Mouse (Mus musculus) gonadal fat pad, adult 2 months (tissue): ENCODE measurements at regions not wholly inside any gene's neighbourhood (a gene's known extent, or its start where the extent isn't known, plus 50 kb on each side); places are given as distances from the start of the nearest gene placed in this dataset.

Source experiments
- DNase-seq: peaks from one replicate; pipeline ENCODE4 v3.0.0-alpha.2; 2012; ENCODE audit warnings: low read depth

GRCm38 (mm10) chr5:106056631-106057030, 180.3 kb downstream of the Zfp326 start:
- no peak for DNase-seq

DNA sequence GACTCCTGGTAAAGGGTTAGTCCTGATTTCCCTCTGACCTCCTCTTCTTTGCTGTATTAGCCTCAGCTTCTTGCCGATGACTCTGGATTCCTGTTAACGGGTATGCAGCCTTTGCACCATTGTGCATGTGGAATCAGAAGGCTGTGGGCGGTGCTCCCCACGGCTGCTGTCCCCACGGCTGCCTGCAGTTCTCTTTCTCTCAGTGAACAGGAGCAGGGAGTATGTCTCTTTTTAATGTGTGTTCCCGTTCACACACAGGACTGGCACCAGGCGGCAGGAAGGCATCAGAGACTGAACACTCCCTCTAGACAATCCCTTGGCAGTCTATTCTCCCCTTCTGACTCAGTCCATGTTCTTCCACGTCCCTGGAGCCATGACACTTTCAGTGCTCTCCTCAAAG, 178.9 kb downstream of the Zfp326 start:
- no peak for DNase-seq

GRCm38 (mm10) chr5:106051026-106051425, 174.7 kb downstream of the Zfp326 start:
- DNase-seq = no peak

GRCm38 (mm10) chr5:106044878-106045585, 168.7 kb downstream of the Zfp326 start:
- DNase-seq = no peak

- DNase-seq = no peak
These were observed 162.0 kb downstream of the Zfp326 start for GRCm38 (mm10) chr5:106038321-106038720.

DNA sequence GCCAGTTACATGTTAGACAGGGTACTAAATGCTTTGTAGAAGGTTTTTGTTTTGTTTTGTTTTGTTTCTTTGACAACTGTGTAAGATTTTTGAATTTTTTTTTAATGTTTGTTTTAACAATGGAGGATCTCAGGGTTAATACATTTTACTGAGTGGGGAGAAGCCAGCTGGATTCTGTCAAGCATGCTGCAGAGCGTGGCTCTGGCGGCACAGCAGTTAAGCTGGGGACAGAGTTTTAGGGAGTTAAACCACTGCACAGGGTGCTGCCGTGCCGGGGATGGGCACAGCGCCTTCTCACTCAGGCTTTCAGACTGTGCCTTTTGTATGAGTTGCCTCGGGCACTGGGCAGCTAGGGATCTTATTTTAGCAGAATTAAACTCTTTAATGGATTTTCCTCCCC, 159.8 kb downstream of the Zfp326 start:
- no peak for DNase-seq

DNA sequence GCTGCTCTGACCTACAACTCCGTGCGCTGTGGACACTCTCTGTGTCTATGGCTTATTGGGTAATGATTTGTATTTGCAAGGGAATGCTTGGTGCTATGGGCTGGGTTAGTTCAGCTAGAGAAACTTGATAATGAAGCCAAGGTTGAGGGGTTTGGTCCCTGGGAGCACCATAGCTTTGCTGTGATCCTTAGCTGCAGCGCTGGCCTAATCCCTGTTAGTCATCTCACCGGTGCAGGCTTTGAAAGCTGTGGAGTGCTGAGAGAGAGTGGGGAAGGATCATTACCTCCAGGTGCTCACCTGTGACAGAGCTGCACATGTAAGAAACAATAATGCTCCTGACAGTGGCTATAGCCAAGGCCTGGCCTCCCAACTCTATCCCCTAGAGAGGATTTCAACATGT, 156.6 kb downstream of the Zfp326 start:
- no peak for DNase-seq

- no peak for DNase-seq
These were observed 150.5 kb downstream of the Zfp326 start for GRCm38 (mm10) chr5:106026861-106027260.

- DNase-seq = no peak
These were observed 128.0 kb downstream of the Zfp326 start for GRCm38 (mm10) chr5:106004292-106004917.

- no peak for DNase-seq
These were observed 127.2 kb downstream of the Zfp326 start for GRCm38 (mm10) chr5:106003321-106004291.

DNA sequence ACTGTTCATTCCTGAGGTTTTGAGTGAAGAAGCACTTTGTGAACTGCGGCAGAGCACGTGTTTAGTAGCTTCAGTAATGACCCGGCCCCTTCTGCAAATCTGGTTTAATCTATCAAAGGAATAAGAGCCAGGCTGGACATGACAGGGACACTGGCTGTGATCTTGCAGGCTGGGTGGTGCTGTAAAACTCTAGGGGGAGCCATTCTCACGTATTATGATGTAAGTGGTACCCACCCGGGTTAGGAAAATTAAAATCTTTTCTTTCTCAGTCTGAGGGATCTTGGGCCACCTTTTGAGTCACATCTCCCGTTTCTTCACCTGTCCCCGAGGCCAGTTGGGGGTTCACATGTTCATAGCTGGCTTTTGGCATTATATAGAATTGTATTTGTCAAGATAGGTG, 126.0 kb downstream of the Zfp326 start:
- no peak for DNase-seq

DNA sequence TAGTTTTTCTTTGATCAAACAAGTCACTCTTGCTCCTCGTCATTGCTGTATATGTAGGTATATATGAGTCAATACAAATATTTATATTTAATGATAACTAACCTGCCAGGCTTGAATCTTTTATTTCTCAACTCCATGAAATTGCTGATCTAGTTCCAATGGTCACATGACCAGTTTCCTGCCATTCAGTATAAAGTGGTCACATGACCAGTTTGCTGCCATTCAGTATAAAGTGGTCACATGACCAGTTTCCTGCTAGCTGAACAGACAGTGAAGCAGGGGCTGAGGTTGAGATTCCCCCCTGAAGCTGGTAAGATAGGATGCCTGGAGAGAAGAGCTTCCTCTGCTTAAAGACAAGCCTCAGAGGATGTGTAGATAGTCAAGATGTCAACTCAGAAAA, 117.9 kb downstream of the Zfp326 start:
- DNase-seq = no peak

DNA sequence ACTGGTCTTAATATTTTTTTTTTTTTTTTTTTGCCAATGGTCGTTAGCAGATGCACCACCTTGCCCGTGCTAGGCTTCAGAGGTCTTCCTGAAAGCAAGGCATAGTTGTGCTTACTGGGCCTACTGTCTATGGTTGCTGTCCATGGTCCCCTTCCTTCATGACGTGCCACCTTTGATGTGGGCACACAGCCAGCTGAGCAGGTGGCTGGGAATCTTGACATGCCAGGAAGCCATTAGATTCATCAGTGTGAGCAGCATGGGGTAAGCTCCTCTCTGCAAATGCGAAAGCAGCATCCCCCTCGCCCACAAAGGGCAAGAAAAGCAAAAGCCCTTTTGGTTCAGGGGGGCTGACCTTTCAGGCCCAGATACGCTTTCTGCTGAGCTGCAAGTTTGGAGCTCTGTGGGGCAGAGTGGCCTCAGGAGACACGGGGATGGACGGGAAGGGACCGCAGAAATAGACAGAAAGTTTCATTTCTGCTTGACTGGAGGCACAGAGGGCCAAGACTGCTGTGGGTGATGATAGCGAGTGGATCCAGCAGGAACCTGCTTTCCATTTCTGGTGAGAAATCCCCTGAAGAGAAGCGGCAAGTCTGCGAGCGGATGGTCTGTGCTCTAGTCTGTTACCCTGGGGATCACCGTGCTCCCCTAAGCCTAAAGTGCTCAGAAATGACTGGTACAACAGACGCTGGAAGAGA, 116.8 kb downstream of the Zfp326 start:
- DNase-seq = no peak

DNA sequence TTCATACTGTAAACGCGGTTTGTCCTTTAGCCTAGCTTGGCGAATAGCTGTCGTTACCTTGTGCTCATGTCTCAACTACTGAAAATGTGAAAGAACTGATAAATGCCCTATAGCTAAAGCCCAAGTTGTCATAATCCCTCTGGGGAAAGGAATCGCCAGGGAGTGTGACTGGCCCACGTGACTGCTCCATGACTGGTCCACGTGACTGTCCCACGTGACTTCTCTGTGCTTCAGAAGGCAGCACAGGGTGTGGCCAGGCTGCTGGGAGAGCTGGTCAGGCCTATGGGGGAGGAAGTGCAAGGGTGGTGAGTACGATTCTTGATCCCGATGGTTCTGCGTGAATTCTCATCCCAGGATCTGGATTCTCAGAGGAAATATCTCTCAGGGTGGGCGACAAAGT, 114.4 kb downstream of the Zfp326 start:
- no peak for DNase-seq

- DNase-seq = no peak
These were observed 110.0 kb downstream of the Zfp326 start for GRCm38 (mm10) chr5:105986401-105986800.

GRCm38 (mm10) chr5:105983131-105983530, 106.8 kb downstream of the Zfp326 start:
- no peak for DNase-seq

GRCm38 (mm10) chr5:105976746-105977145, 100.4 kb downstream of the Zfp326 start:
- DNase-seq = no peak

DNA sequence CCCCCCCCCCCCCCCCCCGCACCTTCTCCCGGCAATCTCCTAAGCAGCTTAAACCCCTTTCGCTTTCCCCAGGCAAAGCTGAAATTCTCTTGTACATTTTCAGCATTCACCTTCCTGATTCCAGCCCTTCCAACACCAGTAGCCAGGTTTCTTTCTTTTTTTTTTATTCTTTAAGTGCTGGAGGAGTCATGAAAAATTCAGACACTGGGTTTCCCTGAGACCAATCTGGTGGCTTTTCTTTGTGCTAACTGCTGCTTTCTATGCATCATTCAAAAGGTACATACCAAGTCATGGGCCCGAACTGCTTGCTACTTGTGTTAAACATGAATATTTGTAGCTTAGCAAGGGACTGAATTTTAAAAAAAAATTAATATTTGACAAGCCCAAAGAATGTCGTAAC, 99.7 kb downstream of the Zfp326 start:
- DNase-seq = no peak

DNA sequence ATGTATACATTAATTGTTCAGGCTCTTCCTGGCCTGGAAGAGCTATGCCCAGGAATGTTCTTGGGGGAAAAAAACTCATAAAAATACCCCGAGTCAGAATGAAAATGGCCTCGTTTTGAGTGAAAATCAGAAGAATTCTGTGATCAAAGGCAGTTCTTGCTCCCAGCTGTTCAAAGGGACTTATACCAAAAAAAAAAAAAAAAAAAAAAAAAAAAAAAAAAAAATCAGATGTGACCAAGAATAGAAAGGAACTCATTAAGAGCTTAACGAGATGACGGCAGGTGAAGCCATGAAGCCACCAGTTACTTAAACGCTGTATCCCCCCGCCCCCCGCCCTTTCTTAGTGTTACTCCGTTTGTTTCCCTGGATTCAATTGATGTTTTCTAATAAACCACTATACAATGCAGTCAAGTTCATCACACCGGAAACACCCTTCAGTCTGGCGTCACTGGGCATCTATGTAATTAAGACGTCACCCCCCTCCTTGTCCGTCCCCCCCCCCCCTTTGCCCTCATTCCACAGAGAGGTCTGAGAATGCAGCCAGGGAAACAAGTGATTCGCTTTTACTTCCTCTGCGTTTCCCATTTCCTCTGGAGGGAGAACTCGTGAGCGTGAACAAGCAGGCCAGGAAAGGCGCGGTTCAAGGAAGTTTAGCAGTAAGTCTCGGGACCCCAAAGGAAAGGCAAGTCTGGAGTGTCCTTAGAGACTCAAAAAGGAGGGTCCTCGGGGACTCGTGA, 99.1 kb downstream of the Zfp326 start:
- no peak for DNase-seq

DNA sequence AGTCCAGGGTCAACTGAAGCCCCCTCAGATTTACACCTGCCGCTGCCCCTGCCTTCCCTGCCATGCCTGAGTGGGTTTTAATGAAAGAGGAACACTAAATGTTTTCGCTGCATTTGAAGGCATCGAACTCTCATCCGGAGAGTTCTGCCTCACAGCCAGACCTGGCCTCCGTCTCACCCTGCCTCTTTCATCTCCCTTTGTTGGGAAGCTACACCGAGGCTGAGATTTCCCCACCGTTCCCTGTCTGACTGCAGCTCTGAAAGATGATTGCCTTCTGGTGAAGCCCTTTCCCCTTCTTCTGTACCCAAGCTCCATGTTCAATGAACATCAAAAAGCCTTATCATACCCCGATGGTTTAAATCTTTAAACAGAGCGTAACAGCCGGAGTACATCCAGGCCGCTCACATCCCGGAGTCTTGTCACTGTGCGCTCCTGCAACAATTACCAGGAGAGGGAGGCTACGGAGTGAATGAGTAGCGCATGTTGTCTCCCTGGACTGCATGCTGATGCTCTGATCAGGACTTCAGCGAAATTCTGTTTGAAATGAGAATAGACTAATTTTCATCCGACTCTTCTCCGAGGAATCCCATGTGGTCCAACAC, 98.3 kb downstream of the Zfp326 start:
- DNase-seq = no peak
